Mouse (Mus musculus) hindbrain, embryonic 16.5 days (tissue): Measurements from ENCODE around the gene Acan. TPM values are rescaled to one million over a fixed set of nuclear protein-coding genes. Genes with fewer than 3 reads are reported as not detected.

Experiments used
- ATAC-seq: fragments of 200-750 bp; cut with Nextera tagmentation; 2 replicates; pipeline ENCODE4 v1.8.0; 2017; ENCODE audit warnings: moderate TSS enrichment, moderate library complexity
- H3K27ac ChIP-seq: fragments of 300-500 bp; sonication (generic); 2 replicates; pipeline ENCODE4 v1.5.1; 2014; ENCODE audit warnings: low read depth, mild to moderate bottlenecking, control low read depth, low read length, moderate library complexity
- H3K27me3 ChIP-seq: fragments of 300-500 bp; sonication (generic); replicated peaks from 2 replicates; pipeline ENCODE4 v1.6.1; 2014; ENCODE audit warnings: low read length; ENCODE audit not compliant: control insufficient read depth, insufficient read depth
- H3K36me3 ChIP-seq: fragments of 300-500 bp; sonication (generic); 2 replicates; pipeline ENCODE4 v1.6.1; 2014; ENCODE audit warnings: mild to moderate bottlenecking, low read length, moderate library complexity, mixed read lengths; ENCODE audit not compliant: control insufficient read depth, insufficient read depth
- H3K4me1 ChIP-seq: fragments of 300-500 bp; sonication (generic); 2 replicates; pipeline ENCODE4 v1.6.1; 2014; ENCODE audit warnings: low read depth, low read length; ENCODE audit not compliant: control insufficient read depth, insufficient read depth
- H3K4me2 ChIP-seq: fragments of 300-500 bp; sonication (generic); 2 replicates; pipeline ENCODE4 v1.6.1; 2014; ENCODE audit warnings: mild to moderate bottlenecking, low read length, control low read depth, moderate library complexity
- H3K4me3 ChIP-seq: fragments of 300-500 bp; sonication (generic); 2 replicates; pipeline ENCODE4 v1.5.1; 2014; ENCODE audit warnings: mild to moderate bottlenecking, low read length, control low read depth, moderate library complexity
- H3K9ac ChIP-seq: fragments of 300-500 bp; sonication (generic); 2 replicates; pipeline ENCODE4 v1.6.1; 2014; ENCODE audit warnings: low read depth, mild to moderate bottlenecking, control low read depth, low read length, moderate library complexity
- H3K9me3 ChIP-seq: fragments of 300-500 bp; sonication (generic); 2 replicates; pipeline ENCODE4 v1.6.1; 2014; ENCODE audit warnings: mild to moderate bottlenecking, low read length, moderate library complexity; ENCODE audit not compliant: control insufficient read depth
- WGBS: fragments of 180-500 bp; shearing (Covaris S2); extraction: QIAGEN DNeasy Blood & Tissue Kit; methylation state at CpG from one replicate; pipeline ENCODE4 v1.1.7; 2014; 5-methylcytosine and 5-hydroxymethylcytosine counted together
- polyA plus RNA-seq: library from polyadenylated mRNA; unstranded; fragments of >200 nt; fragmentation: Nextera tagmentation; extraction: Ambion mirVana; gene quantifications from 2 replicates; pipeline ENCODE4 v1.2.1, GENCODE M21; 2015

Gene Acan
- 0.36 and 1.5 TPM in 2 replicates for polyA plus RNA-seq

DNA sequence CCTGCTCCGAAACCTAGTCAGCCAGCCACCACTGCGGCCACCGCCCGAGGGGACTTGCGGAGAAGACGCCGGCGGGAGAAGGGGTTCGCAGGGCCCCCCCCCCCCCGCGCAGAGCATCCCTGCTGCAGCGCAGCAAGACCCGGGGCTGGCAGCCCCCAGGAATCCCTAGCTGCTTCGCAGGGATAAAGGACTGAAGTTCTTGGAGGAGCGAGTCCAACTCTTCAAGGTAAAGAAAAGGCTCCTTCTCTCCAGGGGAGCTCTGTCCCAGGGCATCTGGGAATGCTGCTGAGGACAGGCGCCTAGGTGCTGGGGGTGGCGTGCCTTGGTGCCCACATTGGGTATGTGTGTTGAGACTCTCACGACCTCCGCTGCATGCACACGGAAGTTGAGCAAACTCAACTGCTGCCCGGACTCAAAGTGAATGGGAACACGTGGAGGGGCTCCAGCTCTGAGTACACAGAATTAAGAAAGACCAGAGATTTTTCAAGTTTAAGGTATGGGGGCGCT is at the start of gene Acan:
TSS of gene Acan (plus strand) at position 101 of the 507 bp plus-strand sequence.
- Histone ChIP-seq H3K4me3 (peak within 1 kb of the TSS; percentile 58), H3K9me3 (no peaks in the 10 kb centered on the region), H3K4me2 (peak within 1 kb of the TSS; percentile 97), H3K36me3 (no peaks in the 10 kb centered on the region), H3K9ac (peak within 1 kb of the TSS; percentile 63), H3K27me3 (peaks cover 34% of the 10 kb centered on the region), H3K4me1 (peaks cover 11% of the 10 kb centered on the region), H3K27ac (no peak within 1 kb of the TSS; the same call in 1 of the 2 replicates)
- WGBS = under 1% methylated on average over 23 of the region's 23 CpGs
- no peak for ATAC-seq

GRCm38 (mm10) chr7:79021293-79021905 is 31.9 kb upstream of the Acan start:
- Histone ChIP-seq H3K4me2 (no peak overlapping the region), H3K9ac (no peak overlapping the region), H3K36me3 (no peaks in the 10 kb centered on the region), H3K4me3 (no peak overlapping the region), H3K27me3 (no peaks in the 10 kb centered on the region), H3K4me1 (no peaks in the 10 kb centered on the region), H3K9me3 (no peaks in the 10 kb centered on the region), H3K27ac (no peak overlapping the region)
- ATAC-seq = no peak
- 68% methylated on average over 9 of the region's 9 CpGs for WGBS

DNA sequence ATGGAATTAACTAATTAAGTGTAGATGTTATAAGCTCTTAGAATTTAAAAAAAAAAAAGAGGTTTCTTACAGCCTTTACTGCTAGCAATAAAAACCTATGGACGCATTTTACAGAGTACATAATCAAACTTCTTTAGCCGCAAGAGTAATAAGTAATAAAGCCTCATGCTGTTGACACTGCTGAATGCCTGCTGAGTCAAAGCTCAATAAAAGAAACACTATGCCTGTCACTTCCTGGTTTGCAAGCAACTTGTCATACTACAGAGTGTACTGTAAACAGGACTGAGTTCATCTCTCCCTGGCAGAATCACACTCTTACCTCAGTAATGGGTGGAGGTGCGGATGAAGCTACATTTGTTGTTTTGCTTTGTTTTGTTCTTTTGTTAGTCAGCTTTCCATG is 24.1 kb upstream of the Acan start:
- H3K27ac ChIP-seq = no peak overlapping the region
- H3K4me2 ChIP-seq = no peak overlapping the region
- no peaks in the 10 kb centered on the region for H3K36me3 ChIP-seq
- H3K4me3 ChIP-seq = no peak overlapping the region
- H3K9me3 ChIP-seq = no peaks in the 10 kb centered on the region
- no peak for ATAC-seq
- H3K27me3 ChIP-seq = no peaks in the 10 kb centered on the region
- no peak overlapping the region for H3K9ac ChIP-seq
- WGBS = 84% methylated on average over 3 of the region's 3 CpGs
- H3K4me1 ChIP-seq = no peaks in the 10 kb centered on the region

DNA sequence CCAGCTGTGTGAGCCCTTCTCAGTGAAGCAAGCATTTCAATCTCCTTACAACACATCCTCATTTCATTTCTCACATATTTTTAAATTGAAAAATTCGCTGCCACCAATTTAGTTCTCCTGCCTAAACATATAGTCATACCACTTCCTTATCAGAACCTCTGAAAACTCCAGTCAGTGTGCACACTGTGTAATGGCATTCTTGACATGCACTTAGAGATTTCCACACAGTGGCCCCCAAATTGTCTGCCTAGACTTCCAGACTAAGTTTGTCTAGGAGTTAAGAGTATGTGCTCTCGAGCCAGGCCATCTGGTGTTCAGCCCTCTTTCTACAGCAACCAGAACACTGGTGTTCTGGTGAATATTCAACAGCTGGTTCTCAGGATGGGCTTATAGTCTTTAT is 19.5 kb upstream of the Acan start:
- Histone ChIP-seq H3K27me3 (no peaks in the 10 kb centered on the region), H3K27ac (no peak overlapping the region), H3K36me3 (no peaks in the 10 kb centered on the region), H3K9ac (no peak overlapping the region), H3K9me3 (no peaks in the 10 kb centered on the region), H3K4me3 (no peak overlapping the region), H3K4me2 (no peak overlapping the region), H3K4me1 (no peaks in the 10 kb centered on the region)
- ATAC-seq = no peak
- 80% methylated on average over 2 of the region's 2 CpGs for WGBS

- no peak overlapping the region for H3K9ac ChIP-seq
- H3K9me3 ChIP-seq = no peaks in the 10 kb centered on the region
- no peak for ATAC-seq
- no peaks in the 10 kb centered on the region for H3K27me3 ChIP-seq
- WGBS = 85% methylated on average over 2 of the region's 2 CpGs
- no peak overlapping the region for H3K4me3 ChIP-seq
- no peak overlapping the region for H3K27ac ChIP-seq
- no peaks in the 10 kb centered on the region for H3K36me3 ChIP-seq
- H3K4me1 ChIP-seq = no peaks in the 10 kb centered on the region
- no peak overlapping the region for H3K4me2 ChIP-seq
Measured at GRCm38 (mm10) chr7:79034521-79034920, 18.8 kb upstream of the Acan start.

DNA sequence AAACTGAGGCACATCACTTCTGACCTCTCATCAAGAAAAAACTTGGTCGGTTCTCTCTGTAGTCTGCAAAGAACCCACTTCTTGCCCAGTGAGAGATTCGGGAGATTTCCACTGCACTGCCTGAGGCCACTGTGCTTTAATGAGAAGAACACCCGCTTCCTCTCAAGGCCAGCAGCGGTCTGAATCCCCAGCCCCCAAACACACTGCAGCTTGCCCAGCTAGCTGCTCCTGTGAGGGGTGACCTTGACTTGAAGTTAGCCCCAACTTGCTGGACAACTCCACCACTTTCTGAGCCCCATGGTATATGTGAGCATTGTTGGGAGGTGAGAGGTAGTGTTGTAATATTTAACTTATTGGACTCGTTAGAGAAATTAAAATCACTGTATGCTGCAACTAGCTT is 1.2 kb upstream of the Acan start:
- H3K27me3 ChIP-seq = peaks cover 34% of the 10 kb centered on the region
- no peak overlapping the region for H3K4me3 ChIP-seq
- WGBS = 23% methylated on average over 5 of the region's 5 CpGs
- no peaks in the 10 kb centered on the region for H3K36me3 ChIP-seq
- H3K4me1 ChIP-seq = peaks cover 11% of the 10 kb centered on the region
- H3K4me2 ChIP-seq = peak overlapping the region; percentile 97
- no peaks in the 10 kb centered on the region for H3K9me3 ChIP-seq
- H3K9ac ChIP-seq = no peak overlapping the region
- ATAC-seq = no peak
- H3K27ac ChIP-seq = no peak overlapping the region

DNA sequence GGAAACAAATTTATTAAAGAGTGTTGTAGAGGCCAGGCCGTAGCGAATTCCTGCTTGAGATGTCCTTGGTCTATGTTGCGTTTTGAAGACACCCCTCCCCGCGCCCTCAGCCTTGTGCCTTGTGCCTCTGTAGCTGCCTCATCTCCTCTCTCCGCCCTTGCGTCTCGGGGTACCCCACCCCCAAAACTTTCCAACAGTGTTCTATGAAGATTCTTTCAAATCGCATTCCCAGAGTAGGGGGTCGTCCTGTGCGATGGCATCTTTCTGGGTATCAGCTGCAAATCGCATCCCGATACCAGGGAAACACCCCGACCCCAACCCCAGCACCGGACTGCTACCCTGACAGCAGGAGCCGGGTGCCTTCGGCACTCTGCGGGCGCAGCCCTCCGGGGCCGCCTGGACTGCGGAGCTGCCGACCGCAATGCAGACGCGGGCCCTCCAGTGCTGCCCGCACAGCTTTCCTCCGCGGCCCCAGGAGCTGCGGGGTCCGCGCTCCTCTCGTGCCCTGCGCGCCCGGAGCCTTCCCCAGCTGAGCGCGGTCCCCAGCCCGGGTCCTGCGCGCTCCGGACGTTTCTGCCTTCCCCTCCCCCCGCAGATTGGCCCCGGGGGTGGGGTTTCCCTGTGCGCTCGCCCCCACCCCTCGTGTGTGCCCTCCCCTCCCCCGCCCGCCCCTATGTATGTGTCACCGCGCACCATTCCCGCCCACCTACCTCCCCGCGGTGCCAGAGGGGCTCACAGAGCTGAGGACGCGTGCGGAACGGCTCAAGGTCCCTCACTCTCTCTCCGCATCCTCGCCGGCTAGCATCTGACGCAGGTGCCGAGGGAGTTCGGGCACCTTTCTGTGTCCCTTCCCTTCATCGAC is 531 bp upstream of the Acan start:
- Histone ChIP-seq H3K4me2 (peak overlapping the region; percentile 97), H3K27ac (no peak overlapping the region; the same call in 1 of the 2 replicates), H3K9me3 (no peaks in the 10 kb centered on the region), H3K4me1 (peaks cover 11% of the 10 kb centered on the region), H3K4me3 (peak overlapping the region; percentile 58), H3K9ac (peak overlapping the region; percentile 63), H3K36me3 (no peaks in the 10 kb centered on the region), H3K27me3 (peaks cover 34% of the 10 kb centered on the region)
- ATAC-seq = peak; percentile 65
- WGBS = under 1% methylated on average over 57 of the region's 66 CpGs

- H3K4me1 ChIP-seq = peaks cover 11% of the 10 kb centered on the region
- H3K9ac ChIP-seq = no peak overlapping the region
- ATAC-seq = no peak
- WGBS = 10% methylated on average over 13 of the region's 13 CpGs
- H3K9me3 ChIP-seq = no peaks in the 10 kb centered on the region
- no peak overlapping the region for H3K27ac ChIP-seq
- no peak overlapping the region for H3K4me3 ChIP-seq
- peak overlapping the region; percentile 97; the same call in 1 of the 2 replicates for H3K4me2 ChIP-seq
- peaks cover 34% of the 10 kb centered on the region for H3K27me3 ChIP-seq
- H3K36me3 ChIP-seq = no peaks in the 10 kb centered on the region
Measured at GRCm38 (mm10) chr7:79054111-79054510, 828 bp downstream of the Acan start.

DNA sequence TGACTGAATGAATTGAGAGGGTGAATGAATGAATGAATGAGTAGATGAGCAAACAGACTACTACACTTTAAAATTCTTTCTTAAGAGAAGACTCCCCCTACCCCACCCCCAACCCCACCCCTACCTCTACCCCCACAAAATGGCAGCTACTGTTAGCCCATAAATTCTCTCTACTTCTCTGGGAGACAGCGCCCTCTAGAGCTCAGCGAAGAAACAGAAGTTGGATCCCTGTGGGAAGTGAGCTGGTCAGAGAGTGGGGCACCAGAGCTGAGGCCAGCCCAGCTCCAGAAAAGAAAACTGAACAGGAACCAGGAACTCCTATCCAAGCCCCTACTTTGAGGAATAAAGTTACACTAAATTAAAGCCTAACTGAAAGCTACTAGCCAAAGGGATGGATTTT is 5.3 kb downstream of the Acan start:
- Histone ChIP-seq H3K36me3 (no peaks in the 10 kb centered on the region), H3K27ac (no peak overlapping the region), H3K9ac (no peak overlapping the region), H3K27me3 (peaks cover 20% of the 10 kb centered on the region), H3K4me2 (no peak overlapping the region), H3K9me3 (no peaks in the 10 kb centered on the region), H3K4me3 (no peak overlapping the region), H3K4me1 (peaks cover under 1% of the 10 kb centered on the region)
- 29% methylated on average over 2 of the region's 2 CpGs for WGBS
- ATAC-seq = no peak
